Mouse (Mus musculus) cerebellum, adult 18-20 months (tissue): Measurements from ENCODE around the gene Npnt.

Source experiments
- DNase-seq, 2 experiments: peaks; one replicate each; pipeline ENCODE4 v3.0.0; 2021

The Npnt gene

GRCm38 (mm10) chr3:132854271-132854670 is 95.8 kb downstream of the Npnt start:
- no peak for DNase-seq

DNA sequence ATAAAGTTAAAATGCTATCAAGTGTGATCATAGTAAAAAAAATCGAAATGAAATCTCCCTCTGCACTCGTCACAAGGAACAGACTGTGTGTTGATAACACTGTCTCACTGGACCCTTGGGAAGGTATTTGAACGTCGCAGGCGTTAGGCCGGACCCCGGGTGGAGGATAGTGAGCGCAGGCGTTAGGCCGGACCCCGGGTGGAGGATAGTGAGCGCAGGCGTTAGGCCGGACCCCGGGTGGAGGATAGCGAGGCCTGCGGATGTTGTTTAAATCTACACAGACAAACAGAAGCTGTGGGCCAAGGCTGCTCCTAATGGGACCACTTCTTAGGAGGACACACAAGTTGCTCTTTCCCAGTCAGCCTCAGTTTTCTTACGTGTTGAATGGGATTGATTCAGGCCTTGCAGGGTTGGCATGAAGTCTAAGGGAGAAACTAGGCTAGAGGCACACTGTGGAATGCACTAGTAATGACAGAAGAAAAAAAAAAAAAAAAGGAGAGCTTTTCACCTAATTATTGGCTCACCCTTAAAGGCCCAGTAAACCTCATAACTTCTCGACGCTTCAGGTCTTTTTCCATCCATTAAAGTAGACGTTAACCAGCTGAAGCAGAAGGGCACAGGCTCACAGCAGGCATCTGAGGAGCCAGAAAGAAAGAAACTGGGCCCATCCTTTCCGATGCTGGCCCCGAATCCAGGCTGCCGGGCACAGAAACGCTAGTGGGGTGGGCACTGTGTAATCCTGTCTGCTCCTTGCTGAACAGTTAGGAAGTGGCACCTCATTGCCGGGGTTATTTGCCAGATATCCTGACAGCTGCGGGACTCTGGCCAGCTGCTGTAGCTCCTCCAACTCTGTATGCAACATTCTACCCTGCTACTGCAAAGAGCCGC is 98.0 kb downstream of the Npnt start:
- DNase-seq: no peak

DNA sequence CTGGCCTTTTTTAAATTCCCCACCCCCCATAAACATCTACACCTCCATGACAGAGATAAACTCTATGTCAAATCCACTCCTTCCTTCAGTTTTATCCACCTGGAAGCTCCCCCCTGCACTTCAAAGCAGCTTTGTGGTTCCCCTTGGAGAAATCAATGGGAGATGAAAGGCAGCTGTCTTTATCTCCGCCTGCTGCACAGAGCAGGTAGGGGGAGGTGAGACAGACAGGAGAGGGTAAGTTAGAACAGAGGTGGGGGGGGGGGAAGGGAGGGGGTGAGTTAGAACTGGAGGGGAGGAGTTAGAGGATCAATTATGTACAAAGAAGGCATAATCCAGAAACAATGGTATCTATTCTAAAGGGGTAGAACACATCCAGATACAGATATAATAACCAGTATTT is 98.7 kb downstream of the Npnt start:
- no peak for DNase-seq

- no peak for DNase-seq
Measured at GRCm38 (mm10) chr3:132850431-132850830, 99.7 kb downstream of the Npnt start.

DNA sequence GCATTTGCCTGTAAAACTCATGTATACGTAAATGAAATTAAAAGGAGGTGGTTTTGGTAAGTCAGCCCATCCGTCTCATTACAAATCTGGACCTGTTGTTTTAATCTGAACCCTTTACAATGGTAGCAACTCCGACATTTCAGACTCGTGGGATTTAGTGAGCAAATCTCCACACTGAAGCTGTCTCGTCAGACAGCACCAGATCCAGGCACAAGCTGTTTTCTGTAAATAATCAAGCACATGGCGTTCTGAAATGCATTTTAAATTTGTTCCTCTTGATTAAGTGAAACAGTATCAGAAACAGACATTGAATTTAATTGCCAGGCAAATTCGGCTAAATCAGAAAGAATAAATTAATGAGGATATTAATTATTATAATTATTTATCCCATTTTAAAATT is 100.4 kb downstream of the Npnt start:
- no peak for DNase-seq

DNA sequence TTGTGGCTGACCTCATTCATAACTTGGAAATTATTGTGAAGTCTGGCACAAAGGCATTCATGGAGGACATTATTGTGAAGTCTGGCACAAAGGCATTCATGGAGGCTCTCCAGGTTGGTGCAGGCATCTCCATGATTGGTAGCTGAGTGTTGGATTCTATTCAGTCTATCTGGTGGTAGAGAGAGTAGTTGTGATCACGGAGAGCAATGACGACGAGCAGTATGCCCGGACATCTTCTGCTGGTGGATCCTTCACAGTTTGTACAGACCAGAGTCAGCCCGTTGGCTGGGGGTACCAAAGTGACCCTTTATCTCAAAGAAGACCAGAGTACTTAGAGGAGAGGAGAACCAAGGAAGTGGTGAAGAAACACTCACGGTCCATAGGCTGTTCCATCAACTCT is 107.4 kb downstream of the Npnt start:
- DNase-seq: no peak

GRCm38 (mm10) chr3:132839516-132839915 is 110.6 kb downstream of the Npnt start:
- no peak for DNase-seq

DNA sequence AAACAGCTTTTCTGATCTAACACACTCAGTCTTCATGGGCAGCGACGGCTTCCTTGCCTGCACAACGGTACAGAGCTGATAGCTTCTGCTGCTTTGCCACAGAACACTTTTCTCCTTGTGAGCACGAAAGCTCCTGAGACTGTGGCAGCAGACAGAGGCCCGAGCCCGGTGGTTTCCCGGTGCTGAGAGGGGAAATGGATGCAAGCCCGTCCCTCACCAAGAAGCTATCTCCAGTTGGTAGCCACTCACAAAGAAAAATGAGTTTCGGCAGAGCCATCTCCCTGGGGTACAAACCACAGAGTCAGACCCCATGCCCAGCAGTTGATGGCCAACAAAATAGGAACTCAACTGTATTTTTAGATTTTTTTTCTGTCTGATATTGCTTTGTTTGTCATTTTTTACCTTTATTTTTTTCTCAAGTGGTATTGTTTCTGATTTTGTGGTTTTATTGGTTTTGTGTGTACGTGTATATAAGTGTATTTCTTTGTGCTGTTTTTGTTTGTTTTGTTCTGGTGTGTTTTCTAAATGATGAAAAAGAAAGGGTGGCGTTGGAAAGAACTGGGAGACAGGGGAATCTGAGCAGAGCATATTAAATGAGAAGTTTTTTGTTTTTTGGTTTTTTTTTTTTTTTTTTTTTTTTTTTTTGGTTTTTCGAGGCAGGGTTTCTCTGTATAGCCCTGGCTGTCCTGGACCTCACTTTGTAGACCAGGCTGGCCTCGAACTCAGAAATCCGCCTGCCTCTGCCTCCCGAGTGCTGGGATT is 111.3 kb downstream of the Npnt start:
- DNase-seq: no peak

DNA sequence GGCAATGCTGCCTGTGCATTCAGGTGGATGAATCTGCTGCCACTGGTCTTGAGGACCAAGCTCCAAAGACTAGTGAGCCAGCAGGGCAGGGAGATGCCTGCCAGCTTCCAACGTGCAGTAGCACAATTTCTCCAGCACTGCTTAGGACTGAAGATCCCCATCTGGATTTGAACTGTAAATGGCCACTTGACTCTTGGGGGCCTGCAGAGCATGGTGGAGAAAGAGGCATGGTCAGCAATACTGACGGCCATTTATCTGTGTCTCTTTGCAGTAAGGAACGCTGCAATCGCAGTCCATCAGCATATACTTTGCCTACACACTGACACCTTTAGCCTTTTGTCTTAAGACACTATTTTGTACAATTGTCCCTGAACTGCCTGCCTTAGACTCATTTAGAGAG is 113.0 kb downstream of the Npnt start:
- DNase-seq: no peak

GRCm38 (mm10) chr3:132835118-132835794 is 114.8 kb downstream of the Npnt start:
- no peak for DNase-seq
